Mouse (Mus musculus): ENCODE measurements around the gene Asap2. TPM values are rescaled to one million over a fixed set of nuclear protein-coding genes. Genes with fewer than 3 reads are reported as not detected.

Gene Asap2
- polyA plus RNA-seq, 1 experiment from 2014 or later: 7.6 TPM

- Histone ChIP-seq H3K4me1 (ENCODE audit: control insufficient read depth in 2 of 2, insufficient read depth in 2 of 2, low read length in 2 of 2) (peaks cover 5 to 8% of the 10 kb centered on the region in 2 experiments; a peak in 3 of 4 replicates), H3K27me3 (ENCODE audit: control insufficient read depth, insufficient read depth, low read length) (no peaks in the 10 kb centered on the region), H3K9me3 (ENCODE audit: control insufficient read depth, low read length) (0 out of 2 replicates have a peak, but pooled peaks cover 3% of the 10 kb centered on the region), H3K4me2 (ENCODE audit: low read length) (no peak overlapping the region), H3K27ac (replicated peaks in 1 of 2; ENCODE audit: control insufficient read depth in 1 of 2, insufficient read depth in 1 of 2, low read depth in 2 of 2, low read length in 2 of 2) (peak overlapping the region in 1 of 2 experiments; percentile 1; a peak in 1 of 4 replicates), H3K9ac (ENCODE audit: low read length) (no peak overlapping the region), H3K4me3 (ENCODE audit: control insufficient read depth in 1 of 2, insufficient read depth in 1 of 2, low read depth in 1 of 2, low read length in 2 of 2) (no peak overlapping the region), H3K36me3 (ENCODE audit: control insufficient read depth, insufficient read depth, low read length) (peaks cover 5% of the 10 kb centered on the region; the same call in 1 of the 2 replicates)
- ATAC-seq (ENCODE audit: insufficient number of reproducible peaks, insufficient read depth, low FRiP score, low read depth): no peak
- WGBS: 29% methylated on average over 4 of the region's 4 CpGs
Observed at GRCm38 (mm10) chr12:21182786-21183185, 192.5 kb downstream of the Asap2 start.

- Histone ChIP-seq H3K9me3 (ENCODE audit: control insufficient read depth, low read length) (0 out of 2 replicates have a peak, but pooled peaks cover 3% of the 10 kb centered on the region), H3K27me3 (ENCODE audit: control insufficient read depth, insufficient read depth, low read length) (no peaks in the 10 kb centered on the region), H3K4me3 (ENCODE audit: control insufficient read depth in 1 of 2, insufficient read depth in 1 of 2, low read depth in 1 of 2, low read length in 2 of 2) (no peak overlapping the region), H3K4me2 (ENCODE audit: low read length) (no peak overlapping the region), H3K27ac (replicated peaks in 1 of 2; ENCODE audit: control insufficient read depth in 1 of 2, insufficient read depth in 1 of 2, low read depth in 2 of 2, low read length in 2 of 2) (peak overlapping the region in 1 of 2 experiments; percentile 1; a peak in 1 of 4 replicates), H3K36me3 (ENCODE audit: control insufficient read depth, insufficient read depth, low read length) (peaks cover 5% of the 10 kb centered on the region; the same call in 1 of the 2 replicates), H3K9ac (ENCODE audit: low read length) (no peak overlapping the region), H3K4me1 (ENCODE audit: control insufficient read depth in 2 of 2, insufficient read depth in 2 of 2, low read length in 2 of 2) (peaks cover 5 to 8% of the 10 kb centered on the region in 2 experiments; a peak in 3 of 4 replicates)
- 86% methylated on average over 6 of the region's 6 CpGs for WGBS
- no peak for ATAC-seq (ENCODE audit: insufficient number of reproducible peaks, insufficient read depth, low FRiP score, low read depth)
Observed at GRCm38 (mm10) chr12:21183321-21183720, 193.1 kb downstream of the Asap2 start.

GRCm38 (mm10) chr12:21186145-21186544 lies 195.9 kb downstream of the Asap2 start:
- Histone ChIP-seq H3K27me3 (ENCODE audit: control insufficient read depth, insufficient read depth, low read length) (no peaks in the 10 kb centered on the region), H3K4me1 (ENCODE audit: control insufficient read depth in 2 of 2, insufficient read depth in 2 of 2, low read length in 2 of 2) (peaks cover 5 to 8% of the 10 kb centered on the region in 2 experiments; a peak in 3 of 4 replicates), H3K27ac (replicated peaks in 1 of 2; ENCODE audit: control insufficient read depth in 1 of 2, insufficient read depth in 1 of 2, low read depth in 2 of 2, low read length in 2 of 2) (no peak overlapping the region), H3K9ac (ENCODE audit: low read length) (no peak overlapping the region), H3K36me3 (ENCODE audit: control insufficient read depth, insufficient read depth, low read length) (peaks cover 5% of the 10 kb centered on the region; the same call in 1 of the 2 replicates), H3K4me3 (ENCODE audit: control insufficient read depth in 1 of 2, insufficient read depth in 1 of 2, low read depth in 1 of 2, low read length in 2 of 2) (no peak overlapping the region), H3K4me2 (ENCODE audit: low read length) (no peak overlapping the region), H3K9me3 (ENCODE audit: control insufficient read depth, low read length) (no peaks in the 10 kb centered on the region)
- ATAC-seq (ENCODE audit: insufficient number of reproducible peaks, insufficient read depth, low FRiP score, low read depth): no peak
- WGBS: 83% methylated on average over 1 of the region's 1 CpGs

GRCm38 (mm10) chr12:21188880-21189279 lies 198.6 kb downstream of the Asap2 start:
- Histone ChIP-seq H3K4me2 (ENCODE audit: low read length) (no peak overlapping the region), H3K27ac (replicated peaks in 1 of 2; ENCODE audit: control insufficient read depth in 1 of 2, insufficient read depth in 1 of 2, low read depth in 2 of 2, low read length in 2 of 2) (no peak overlapping the region), H3K36me3 (ENCODE audit: control insufficient read depth, insufficient read depth, low read length) (peaks cover 5% of the 10 kb centered on the region; the same call in 1 of the 2 replicates), H3K4me1 (ENCODE audit: control insufficient read depth in 2 of 2, insufficient read depth in 2 of 2, low read length in 2 of 2) (0 out of 4 replicates have a peak, but pooled peaks cover 0 to 3% of the 10 kb centered on the region in 2 experiments), H3K4me3 (ENCODE audit: control insufficient read depth in 1 of 2, insufficient read depth in 1 of 2, low read depth in 1 of 2, low read length in 2 of 2) (no peak overlapping the region), H3K27me3 (ENCODE audit: control insufficient read depth, insufficient read depth, low read length) (no peaks in the 10 kb centered on the region), H3K9me3 (ENCODE audit: control insufficient read depth, low read length) (no peaks in the 10 kb centered on the region), H3K9ac (ENCODE audit: low read length) (no peak overlapping the region)
- WGBS: 56% methylated on average over 4 of the region's 4 CpGs
- no peak for ATAC-seq (ENCODE audit: insufficient number of reproducible peaks, insufficient read depth, low FRiP score, low read depth)

GRCm38 (mm10) chr12:21191546-21191945 lies 201.3 kb downstream of the Asap2 start:
- no peak for ATAC-seq (ENCODE audit: insufficient number of reproducible peaks, insufficient read depth, low FRiP score, low read depth)
- WGBS: 67% methylated on average over 2 of the region's 2 CpGs
- Histone ChIP-seq H3K27ac (replicated peaks in 1 of 2; ENCODE audit: control insufficient read depth in 1 of 2, insufficient read depth in 1 of 2, low read depth in 2 of 2, low read length in 2 of 2) (no peak overlapping the region), H3K4me2 (ENCODE audit: low read length) (no peak overlapping the region), H3K9ac (ENCODE audit: low read length) (no peak overlapping the region), H3K4me1 (ENCODE audit: control insufficient read depth in 2 of 2, insufficient read depth in 2 of 2, low read length in 2 of 2) (0 out of 4 replicates have a peak, but pooled peaks cover 0 to 3% of the 10 kb centered on the region in 2 experiments), H3K4me3 (ENCODE audit: control insufficient read depth in 1 of 2, insufficient read depth in 1 of 2, low read depth in 1 of 2, low read length in 2 of 2) (no peak overlapping the region), H3K9me3 (ENCODE audit: control insufficient read depth, low read length) (no peaks in the 10 kb centered on the region), H3K36me3 (ENCODE audit: control insufficient read depth, insufficient read depth, low read length) (no peaks in the 10 kb centered on the region), H3K27me3 (ENCODE audit: control insufficient read depth, insufficient read depth, low read length) (no peaks in the 10 kb centered on the region)

- no peak overlapping the region for H3K4me2 ChIP-seq (ENCODE audit: low read length)
- H3K9me3 ChIP-seq (ENCODE audit: control insufficient read depth, low read length): no peaks in the 10 kb centered on the region
- H3K36me3 ChIP-seq (ENCODE audit: control insufficient read depth, insufficient read depth, low read length): peaks cover 12% of the 10 kb centered on the region; the same call in 1 of the 2 replicates
- peaks cover 3 to 11% of the 10 kb centered on the region in 2 experiments; a peak in 2 of 4 replicates for H3K4me1 ChIP-seq (ENCODE audit: control insufficient read depth in 2 of 2, insufficient read depth in 2 of 2, low read length in 2 of 2)
- no peak overlapping the region for H3K27ac ChIP-seq (replicated peaks in 1 of 2; ENCODE audit: control insufficient read depth in 1 of 2, insufficient read depth in 1 of 2, low read depth in 2 of 2, low read length in 2 of 2)
- WGBS: 79% methylated on average over 3 of the region's 3 CpGs
- H3K4me3 ChIP-seq (ENCODE audit: control insufficient read depth in 1 of 2, insufficient read depth in 1 of 2, low read depth in 1 of 2, low read length in 2 of 2): no peak overlapping the region
- no peak for ATAC-seq (ENCODE audit: insufficient number of reproducible peaks, insufficient read depth, low FRiP score, low read depth)
- no peak overlapping the region for H3K9ac ChIP-seq (ENCODE audit: low read length)
- H3K27me3 ChIP-seq (ENCODE audit: control insufficient read depth, insufficient read depth, low read length): no peaks in the 10 kb centered on the region
Observed at GRCm38 (mm10) chr12:21195497-21195896, 205.2 kb downstream of the Asap2 start.

- 86% methylated on average over 4 of the region's 4 CpGs for WGBS
- ATAC-seq (ENCODE audit: insufficient number of reproducible peaks, insufficient read depth, low FRiP score, low read depth): no peak
- no peak overlapping the region for H3K27ac ChIP-seq (replicated peaks in 1 of 2; ENCODE audit: control insufficient read depth in 1 of 2, insufficient read depth in 1 of 2, low read depth in 2 of 2, low read length in 2 of 2)
Observed at GRCm38 (mm10) chr12:21196420-21196819, 206.2 kb downstream of the Asap2 start.

GRCm38 (mm10) chr12:21200613-21201012 lies 210.4 kb downstream of the Asap2 start:
- Histone ChIP-seq H3K4me2 (ENCODE audit: low read length) (no peak overlapping the region), H3K4me1 (ENCODE audit: control insufficient read depth in 2 of 2, insufficient read depth in 2 of 2, low read length in 2 of 2) (peaks cover 24 to 33% of the 10 kb centered on the region in 2 experiments)
- ATAC-seq (ENCODE audit: insufficient number of reproducible peaks, insufficient read depth, low FRiP score, low read depth): no peak

More at GRCm38 (mm10) chr12:21196420-21196819, 206.2 kb downstream of the Asap2 start:
- peaks cover 12% of the 10 kb centered on the region; the same call in 1 of the 2 replicates for H3K36me3 ChIP-seq (ENCODE audit: control insufficient read depth, insufficient read depth, low read length)
- no peak overlapping the region for H3K9ac ChIP-seq (ENCODE audit: low read length)
- H3K4me2 ChIP-seq (ENCODE audit: low read length): no peak overlapping the region
- no peak overlapping the region for H3K4me3 ChIP-seq (ENCODE audit: control insufficient read depth in 1 of 2, insufficient read depth in 1 of 2, low read depth in 1 of 2, low read length in 2 of 2)
- H3K27me3 ChIP-seq (ENCODE audit: control insufficient read depth, insufficient read depth, low read length): no peaks in the 10 kb centered on the region
- no peaks in the 10 kb centered on the region for H3K9me3 ChIP-seq (ENCODE audit: control insufficient read depth, low read length)
- H3K4me1 ChIP-seq (ENCODE audit: control insufficient read depth in 2 of 2, insufficient read depth in 2 of 2, low read length in 2 of 2): peaks cover 5 to 11% of the 10 kb centered on the region in 2 experiments; a peak in 2 of 4 replicates

More at GRCm38 (mm10) chr12:21200613-21201012, 210.4 kb downstream of the Asap2 start:
- no peaks in the 10 kb centered on the region for H3K9me3 ChIP-seq (ENCODE audit: control insufficient read depth, low read length)
- peaks cover 20% of the 10 kb centered on the region; the same call in 1 of the 2 replicates for H3K36me3 ChIP-seq (ENCODE audit: control insufficient read depth, insufficient read depth, low read length)
- H3K27me3 ChIP-seq (ENCODE audit: control insufficient read depth, insufficient read depth, low read length): no peaks in the 10 kb centered on the region
- no peak overlapping the region for H3K9ac ChIP-seq (ENCODE audit: low read length)
- no peak overlapping the region for H3K4me3 ChIP-seq (ENCODE audit: control insufficient read depth in 1 of 2, insufficient read depth in 1 of 2, low read depth in 1 of 2, low read length in 2 of 2)
- 94% methylated on average over 8 of the region's 8 CpGs for WGBS
- H3K27ac ChIP-seq (replicated peaks in 1 of 2; ENCODE audit: control insufficient read depth in 1 of 2, insufficient read depth in 1 of 2, low read depth in 2 of 2, low read length in 2 of 2): no peak overlapping the region

Data from heart, embryonic 14.5 days (tissue).